Mouse (Mus musculus) induced T-regulatory cell, adult 2 months (primary cell): Measurements from ENCODE around the gene Zfp661.
"Not testable (repeated sequence)": the region's sequence is repeated elsewhere in the genome, so short reads cannot be mapped to it uniquely, and the experiment has no call there.

ENCODE experiments used
- DNase-seq: peaks from one replicate; pipeline ENCODE4 v3.0.0-alpha.2; 2012; ENCODE audit warnings: low read depth

The Zfp661 gene

DNA sequence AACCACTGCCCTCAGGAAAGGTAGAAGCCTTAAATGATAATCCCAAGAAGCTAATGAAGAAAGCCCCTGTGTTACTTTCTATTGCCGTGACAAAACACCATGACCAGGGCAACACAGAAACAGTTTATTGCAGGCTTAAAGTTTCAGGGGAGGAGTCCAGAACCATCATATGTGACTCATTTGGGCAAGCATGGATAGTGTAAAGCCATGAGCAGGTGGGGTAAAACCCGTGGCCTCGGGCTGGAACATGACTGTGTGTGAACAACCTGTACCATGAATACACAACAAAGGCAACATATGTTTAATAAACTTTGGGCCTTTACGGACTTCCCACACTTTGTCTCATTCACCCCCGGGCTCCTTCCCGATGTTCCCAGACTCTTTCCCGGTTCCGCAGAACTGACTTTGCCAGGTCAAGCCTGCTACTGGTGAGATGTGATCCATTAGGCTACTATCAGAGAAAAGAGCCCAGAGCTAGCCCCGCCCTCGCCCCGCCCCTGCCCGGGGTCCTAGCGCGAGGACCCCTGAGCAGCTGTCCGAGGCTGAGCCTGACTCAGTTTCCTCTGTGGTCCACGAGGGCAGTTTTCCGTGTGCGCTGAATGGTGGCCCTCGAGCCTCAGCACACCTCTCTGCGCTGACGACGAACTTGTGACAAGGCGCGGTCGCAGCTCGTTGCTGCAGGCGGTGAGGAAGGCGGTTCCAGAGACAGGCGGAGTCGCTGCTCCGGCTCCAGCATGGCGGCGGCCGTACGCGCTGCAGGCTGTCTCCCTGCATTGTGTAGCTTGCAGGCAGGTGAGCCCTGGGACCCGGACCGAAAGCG is at the start of gene Zfp661, which contains the start of gene Mrps5:
Gene Zfp661, minus strand, starts transcription at position 401 of the 820 bp plus-strand sequence.
Gene Mrps5, plus strand, starts transcription at position 529 of the 820 bp plus-strand sequence.
- DNase-seq: peak; percentile 88

- no peak for DNase-seq
Measured at GRCm38 (mm10) chr2:127635581-127635980, 48.7 kb upstream of the Zfp661 start.

GRCm38 (mm10) chr2:127632601-127633000 is 45.7 kb upstream of the Zfp661 start:
- no peak for DNase-seq

DNA sequence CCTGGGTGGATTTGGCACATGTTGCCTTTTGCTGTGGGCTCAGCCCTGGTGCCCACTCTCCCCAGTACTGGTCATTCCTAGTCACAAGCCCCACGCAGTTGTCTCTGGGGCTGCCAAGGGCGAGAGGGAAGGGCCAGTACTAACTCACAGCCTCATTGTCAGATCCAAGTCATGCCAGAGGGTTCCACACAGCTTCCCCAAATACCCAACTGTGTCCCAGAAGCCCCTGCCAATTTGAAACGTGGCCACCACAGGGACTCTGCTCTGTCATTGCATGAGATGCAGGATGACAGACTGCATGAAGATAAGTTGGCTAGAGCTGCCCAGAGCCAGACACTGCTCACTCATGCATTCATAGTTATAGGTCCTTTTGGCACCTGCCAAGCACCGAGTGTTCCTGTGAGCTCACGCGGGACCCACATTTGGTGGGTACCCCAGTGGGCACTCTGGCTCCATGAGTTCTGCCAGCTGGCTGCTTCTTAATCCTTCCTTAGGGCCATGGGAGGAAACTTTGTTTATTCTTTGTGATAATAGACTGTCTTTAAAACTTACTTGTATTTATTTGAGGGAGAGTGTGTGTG is 41.2 kb upstream of the Zfp661 start:
- DNase-seq: no peak

DNA sequence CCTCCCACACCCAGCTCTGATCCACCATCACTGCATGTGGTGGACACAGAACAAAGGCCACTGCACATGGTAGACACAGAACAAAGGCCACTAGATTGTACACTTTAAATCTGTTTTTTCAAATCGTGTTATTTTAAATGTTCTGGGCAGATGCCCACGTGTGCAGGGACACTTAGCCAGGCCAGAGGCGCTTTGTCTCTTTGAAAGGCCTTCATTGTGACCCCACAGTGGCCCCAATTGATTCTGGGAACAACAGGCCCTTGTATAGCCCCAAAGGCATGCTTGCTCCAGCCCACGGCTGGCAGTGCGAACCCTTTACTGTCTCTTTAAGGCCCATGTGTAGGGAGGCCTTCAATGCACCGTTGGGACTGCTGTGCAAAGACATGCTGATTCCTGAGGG is 40.5 kb upstream of the Zfp661 start:
- DNase-seq: no peak

DNA sequence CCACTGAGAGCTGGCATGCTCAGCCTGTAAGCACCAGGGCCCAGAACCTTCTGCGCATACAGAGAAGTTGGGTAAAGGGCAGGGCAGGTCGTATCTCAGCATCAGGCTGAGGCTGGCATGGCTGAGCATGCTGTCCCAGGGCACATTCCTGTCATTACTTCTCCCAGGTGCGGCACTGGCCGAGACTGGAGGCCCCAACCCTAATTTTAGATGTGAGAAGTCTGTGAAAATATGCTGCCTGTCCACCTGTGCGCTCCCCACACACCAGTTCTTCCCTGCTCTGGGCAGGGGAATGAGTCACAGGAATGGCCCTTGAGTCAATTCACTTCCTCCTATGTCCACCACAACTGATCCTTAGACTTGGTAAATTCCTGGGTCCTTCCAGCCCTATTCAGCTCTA is 38.8 kb upstream of the Zfp661 start:
- no peak for DNase-seq

- no peak for DNase-seq
Measured at GRCm38 (mm10) chr2:127624786-127625185, 37.9 kb upstream of the Zfp661 start.

DNA sequence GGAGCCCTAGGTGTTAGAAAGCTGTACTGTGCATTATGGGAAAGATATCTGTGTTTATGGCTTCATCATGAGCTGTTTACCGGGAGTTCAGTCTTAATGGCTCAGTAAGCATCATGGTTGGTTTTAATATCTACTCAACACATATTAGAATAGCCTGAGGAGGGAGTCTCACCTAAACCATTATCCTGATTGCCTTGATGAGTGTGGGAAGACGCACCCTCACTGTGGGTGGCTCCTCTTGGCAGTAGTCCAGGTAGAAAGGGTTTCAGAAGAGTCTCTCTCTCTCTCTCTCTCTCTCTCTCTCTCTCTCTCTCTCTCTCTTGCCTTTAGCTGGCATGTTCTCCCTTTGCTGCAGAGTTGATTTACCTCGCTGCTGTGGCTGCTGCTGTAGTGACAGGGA is 35.2 kb upstream of the Zfp661 start:
- DNase-seq: no peak

- DNase-seq: no peak
Measured at GRCm38 (mm10) chr2:127619311-127619710, 32.4 kb upstream of the Zfp661 start.

- no peak for DNase-seq
Measured at GRCm38 (mm10) chr2:127612288-127612687, 25.4 kb upstream of the Zfp661 start.

- no peak for DNase-seq
Measured at GRCm38 (mm10) chr2:127611386-127611785, 24.5 kb upstream of the Zfp661 start.

GRCm38 (mm10) chr2:127608986-127609385 is 22.1 kb upstream of the Zfp661 start:
- no peak for DNase-seq

DNA sequence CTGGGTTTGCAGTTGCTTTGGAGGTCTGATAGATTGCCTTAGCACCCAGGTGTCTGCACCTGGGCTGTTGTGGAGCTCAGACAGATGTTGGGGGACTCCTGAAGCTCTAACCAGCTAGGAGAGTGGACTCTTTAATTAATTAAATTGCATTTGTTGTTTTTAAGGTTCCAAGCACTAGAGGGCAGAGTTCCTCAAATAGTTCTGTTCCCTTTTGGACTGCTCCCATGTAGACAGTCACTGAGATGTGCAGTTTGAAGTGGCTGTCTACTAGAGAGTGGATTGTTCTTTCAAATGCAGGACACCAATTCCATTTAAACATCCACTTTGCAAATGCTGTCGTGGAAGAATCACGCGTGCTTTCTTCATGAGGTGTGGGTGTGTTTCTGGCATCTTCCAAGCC is 21.3 kb upstream of the Zfp661 start:
- peak; percentile 33 for DNase-seq

DNA sequence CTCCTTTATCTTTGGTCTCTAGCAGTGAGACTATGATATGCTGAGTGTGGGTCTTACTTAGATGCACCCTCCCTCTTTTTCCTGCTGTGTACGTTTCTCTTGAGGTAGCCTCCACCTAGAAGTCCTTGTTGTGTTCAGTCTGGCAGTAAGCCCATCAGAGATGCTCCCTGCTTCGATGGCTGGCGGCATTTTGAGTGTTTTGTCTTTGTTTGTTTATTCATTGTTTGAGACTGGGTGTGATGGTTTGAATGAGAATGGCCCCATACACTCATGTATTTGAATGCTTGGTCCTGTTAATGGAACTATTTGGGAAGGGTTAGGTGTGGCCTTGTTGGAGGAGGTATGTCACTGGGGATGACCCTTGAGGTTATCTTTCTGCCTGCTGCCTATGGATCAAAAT is 18.3 kb upstream of the Zfp661 start:
- no peak for DNase-seq

DNA sequence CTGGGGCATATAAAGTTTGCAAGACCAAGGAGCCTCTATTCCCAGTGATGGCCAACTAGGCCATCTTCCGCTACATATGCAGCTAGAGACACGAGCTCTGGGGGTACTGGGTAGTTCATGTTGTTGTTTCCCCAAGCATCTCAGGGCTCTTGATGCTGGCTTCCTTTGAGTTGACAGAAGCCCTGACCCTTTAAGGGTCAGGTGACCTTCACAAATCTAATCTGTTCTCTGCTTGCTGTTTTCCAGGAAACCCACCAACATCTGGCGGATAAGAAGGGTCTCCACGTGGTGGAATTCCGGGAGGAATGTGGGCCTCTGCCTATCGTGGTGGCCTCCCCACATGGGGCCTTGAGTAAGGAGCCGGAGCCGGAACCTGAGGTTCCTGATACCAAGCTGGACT is 16.5 kb upstream of the Zfp661 start:
- not testable (repeated sequence) for DNase-seq

DNA sequence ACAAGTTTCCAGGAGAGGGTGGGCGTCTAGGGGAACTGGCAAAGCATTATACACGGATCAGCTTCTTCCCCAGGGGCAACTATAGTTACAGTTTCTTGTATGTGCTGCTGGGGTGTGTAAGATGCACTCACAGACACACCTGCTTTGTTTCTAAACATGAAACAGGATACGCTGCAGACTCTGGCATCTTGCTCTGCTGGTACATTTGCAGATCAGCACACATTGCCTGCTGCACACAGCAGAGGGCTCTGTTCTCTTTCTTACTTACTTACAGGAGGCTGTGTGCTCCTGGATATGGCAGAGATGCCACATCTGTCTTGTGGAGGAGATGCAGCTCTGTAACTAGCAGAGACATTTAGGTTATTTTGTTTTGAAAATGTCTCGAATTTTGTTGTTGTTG is 3.9 kb upstream of the Zfp661 start:
- peak; percentile 31 for DNase-seq

GRCm38 (mm10) chr2:127590204-127590603 is 3.3 kb upstream of the Zfp661 start:
- peak; percentile 60 for DNase-seq

DNA sequence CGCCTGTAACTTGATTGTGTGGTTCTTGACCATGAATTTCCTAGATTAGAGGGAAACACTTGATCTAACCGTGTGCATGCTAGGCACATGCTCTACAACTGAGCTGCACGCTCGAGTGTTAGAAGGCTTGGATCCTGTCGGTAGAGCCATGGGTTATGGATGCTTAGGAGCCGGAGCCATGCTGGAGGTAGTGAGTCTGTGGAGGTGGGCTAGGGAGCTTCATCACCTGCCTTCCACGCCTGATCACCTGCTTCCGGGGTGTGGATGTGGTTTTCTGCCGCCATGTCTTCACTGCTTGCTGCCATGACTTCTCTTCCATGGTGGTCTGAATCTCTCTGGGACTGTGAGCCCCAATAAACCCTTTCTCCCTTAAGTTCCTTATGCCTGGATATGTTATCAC is 2.0 kb upstream of the Zfp661 start:
- no peak for DNase-seq

GRCm38 (mm10) chr2:127587514-127587844 is 585 bp upstream of the Zfp661 start:
- no peak for DNase-seq

GRCm38 (mm10) chr2:127584436-127584858 is 2.4 kb downstream of the Zfp661 start:
- peak; percentile 96 for DNase-seq

- no peak for DNase-seq
Measured at GRCm38 (mm10) chr2:127573322-127573721, 13.6 kb downstream of the Zfp661 start.

GRCm38 (mm10) chr2:127559070-127559966 is 27.6 kb downstream of the Zfp661 start:
- peak; percentile 57 for DNase-seq

DNA sequence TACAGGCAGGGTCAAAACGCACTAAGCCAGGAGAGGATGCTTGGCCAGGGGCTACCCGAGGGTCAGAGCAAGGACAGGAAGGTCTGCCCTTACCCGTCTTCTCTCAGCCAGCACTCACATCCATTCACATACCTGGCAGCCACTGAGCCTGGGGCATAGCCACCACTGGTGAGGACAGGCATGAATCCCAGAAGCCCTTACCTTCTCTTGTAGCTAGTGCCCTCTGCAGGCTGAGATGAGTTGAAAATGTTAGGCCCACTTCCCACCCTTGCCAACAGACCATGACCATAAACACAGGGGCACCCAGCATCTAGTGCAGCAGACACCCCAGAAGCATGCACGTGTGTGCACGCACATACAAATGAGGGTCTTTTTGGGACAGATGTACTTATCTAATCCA is 35.8 kb downstream of the Zfp661 start:
- DNase-seq: no peak
